Mouse (Mus musculus): ENCODE results near the gene Lgr4. TPM values are rescaled to one million over a fixed set of nuclear protein-coding genes. Genes with fewer than 3 reads are reported as not detected.

The Lgr4 gene
- polyA plus RNA-seq, 1 experiment from 2014 or later: 15.1 TPM

GRCm38 (mm10) chr2:109891031-109891430 is 26.4 kb upstream of the Lgr4 start:
- 0% methylated on average over 24 of the region's 34 CpGs for WGBS
- Histone ChIP-seq H3K4me2 (ENCODE audit: low read depth, severe bottlenecking) (peak overlapping the region; percentile 49), H3K27ac (replicated peaks; ENCODE audit: low read depth, low read length) (peak overlapping the region; percentile 63), H3K9ac (ENCODE audit: low read length) (peak overlapping the region; percentile 91), H3K36me3 (ENCODE audit: control insufficient read depth, insufficient read depth, low read length) (0 out of 2 replicates have a peak, but pooled peaks cover 4% of the 10 kb centered on the region), H3K4me1 (ENCODE audit: control insufficient read depth, insufficient read depth, low read length) (peaks cover 5% of the 10 kb centered on the region; the same call in 1 of the 2 replicates), H3K9me3 (ENCODE audit: control insufficient read depth, low read length) (no peaks in the 10 kb centered on the region), H3K27me3 (ENCODE audit: control insufficient read depth, insufficient read depth, low read length) (no peaks in the 10 kb centered on the region), H3K4me3 (ENCODE audit: low read depth, low read length) (peak overlapping the region; percentile 86)
- ATAC-seq (ENCODE audit: insufficient number of reproducible peaks, low FRiP score, low TSS enrichment, low read depth) (peak; percentile 78), DNase-seq (ENCODE audit: low spot score) (no peak)

GRCm38 (mm10) chr2:109891471-109891870 is 26.0 kb upstream of the Lgr4 start:
- H3K27me3 ChIP-seq (ENCODE audit: control insufficient read depth, insufficient read depth, low read length): no peaks in the 10 kb centered on the region
- WGBS: 50% methylated on average over 4 of the region's 4 CpGs
- H3K36me3 ChIP-seq (ENCODE audit: control insufficient read depth, insufficient read depth, low read length): peaks cover 4% of the 10 kb centered on the region; the same call in 1 of the 2 replicates

GRCm38 (mm10) chr2:109896311-109896710 is 21.1 kb upstream of the Lgr4 start:
- H3K27me3 ChIP-seq (ENCODE audit: control insufficient read depth, insufficient read depth, low read length): no peaks in the 10 kb centered on the region
- no peak overlapping the region for H3K4me3 ChIP-seq (ENCODE audit: low read depth, low read length)
- peaks cover 5% of the 10 kb centered on the region; the same call in 1 of the 2 replicates for H3K4me1 ChIP-seq (ENCODE audit: control insufficient read depth, insufficient read depth, low read length)
- no peaks in the 10 kb centered on the region for H3K9me3 ChIP-seq (ENCODE audit: control insufficient read depth, low read length)
- WGBS: 89% methylated on average over 7 of the region's 7 CpGs
- H3K27ac ChIP-seq (replicated peaks; ENCODE audit: low read depth, low read length): no peak overlapping the region
- H3K9ac ChIP-seq (ENCODE audit: low read length): no peak overlapping the region
- ATAC-seq (ENCODE audit: insufficient number of reproducible peaks, low FRiP score, low TSS enrichment, low read depth) (no peak), DNase-seq (ENCODE audit: low spot score) (no peak)
- H3K36me3 ChIP-seq (ENCODE audit: control insufficient read depth, insufficient read depth, low read length): peaks cover 10% of the 10 kb centered on the region; the same call in 1 of the 2 replicates
- H3K4me2 ChIP-seq (ENCODE audit: low read depth, severe bottlenecking): no peak overlapping the region

More at GRCm38 (mm10) chr2:109891471-109891870, 26.0 kb upstream of the Lgr4 start:
- peak overlapping the region; percentile 91 for H3K9ac ChIP-seq (ENCODE audit: low read length)
- peak overlapping the region; percentile 49 for H3K4me2 ChIP-seq (ENCODE audit: low read depth, severe bottlenecking)
- no peaks in the 10 kb centered on the region for H3K9me3 ChIP-seq (ENCODE audit: control insufficient read depth, low read length)
- ATAC-seq (ENCODE audit: insufficient number of reproducible peaks, low FRiP score, low TSS enrichment, low read depth): no peak
- peaks cover 5% of the 10 kb centered on the region; the same call in 1 of the 2 replicates for H3K4me1 ChIP-seq (ENCODE audit: control insufficient read depth, insufficient read depth, low read length)
- peak overlapping the region; percentile 86 for H3K4me3 ChIP-seq (ENCODE audit: low read depth, low read length)
- DNase-seq (ENCODE audit: low spot score): no peak
- H3K27ac ChIP-seq (replicated peaks; ENCODE audit: low read depth, low read length): no peak overlapping the region

- DNase-seq (ENCODE audit: low spot score) (no peak), ATAC-seq (ENCODE audit: insufficient number of reproducible peaks, low FRiP score, low TSS enrichment, low read depth) (no peak)
- Histone ChIP-seq H3K27ac (replicated peaks; ENCODE audit: low read depth, low read length) (no peak overlapping the region), H3K36me3 (ENCODE audit: control insufficient read depth, insufficient read depth, low read length) (peaks cover 2% of the 10 kb centered on the region; the same call in 1 of the 2 replicates), H3K9ac (ENCODE audit: low read length) (no peak overlapping the region), H3K4me3 (ENCODE audit: low read depth, low read length) (no peak overlapping the region), H3K4me1 (ENCODE audit: control insufficient read depth, insufficient read depth, low read length) (no peaks in the 10 kb centered on the region), H3K4me2 (ENCODE audit: low read depth, severe bottlenecking) (no peak overlapping the region), H3K9me3 (ENCODE audit: control insufficient read depth, low read length) (no peaks in the 10 kb centered on the region), H3K27me3 (ENCODE audit: control insufficient read depth, insufficient read depth, low read length) (no peaks in the 10 kb centered on the region)
- WGBS: 75% methylated on average over 7 of the region's 7 CpGs
These were observed 14.6 kb upstream of the Lgr4 start for GRCm38 (mm10) chr2:109902869-109903268.

GRCm38 (mm10) chr2:109904171-109904821 is 13.2 kb upstream of the Lgr4 start:
- DNase-seq (ENCODE audit: low spot score) (peak; percentile 92), ATAC-seq (ENCODE audit: insufficient number of reproducible peaks, low FRiP score, low TSS enrichment, low read depth) (peak; percentile 55; the same call in 1 of the 2 replicates)
- WGBS: under 1% methylated on average over 7 of the region's 7 CpGs
- Histone ChIP-seq H3K36me3 (ENCODE audit: control insufficient read depth, insufficient read depth, low read length) (peaks cover 2% of the 10 kb centered on the region; the same call in 1 of the 2 replicates), H3K4me3 (ENCODE audit: low read depth, low read length) (no peak overlapping the region), H3K27ac (replicated peaks; ENCODE audit: low read depth, low read length) (no peak overlapping the region), H3K9ac (ENCODE audit: low read length) (no peak overlapping the region), H3K27me3 (ENCODE audit: control insufficient read depth, insufficient read depth, low read length) (no peaks in the 10 kb centered on the region), H3K4me1 (ENCODE audit: control insufficient read depth, insufficient read depth, low read length) (no peaks in the 10 kb centered on the region), H3K4me2 (ENCODE audit: low read depth, severe bottlenecking) (no peak overlapping the region), H3K9me3 (ENCODE audit: control insufficient read depth, low read length) (no peaks in the 10 kb centered on the region)

GRCm38 (mm10) chr2:109909122-109909521 is 8.3 kb upstream of the Lgr4 start:
- ATAC-seq (ENCODE audit: insufficient number of reproducible peaks, low FRiP score, low TSS enrichment, low read depth) (no peak), DNase-seq (ENCODE audit: low spot score) (no peak)
- no peaks in the 10 kb centered on the region for H3K27me3 ChIP-seq (ENCODE audit: control insufficient read depth, insufficient read depth, low read length)
- H3K9ac ChIP-seq (ENCODE audit: low read length): no peak overlapping the region
- H3K36me3 ChIP-seq (ENCODE audit: control insufficient read depth, insufficient read depth, low read length): no peaks in the 10 kb centered on the region
- no peak overlapping the region for H3K27ac ChIP-seq (replicated peaks; ENCODE audit: low read depth, low read length)
- H3K9me3 ChIP-seq (ENCODE audit: control insufficient read depth, low read length): no peaks in the 10 kb centered on the region
- 75% methylated on average over 2 of the region's 2 CpGs for WGBS
- no peak overlapping the region for H3K4me2 ChIP-seq (ENCODE audit: low read depth, severe bottlenecking)
- H3K4me3 ChIP-seq (ENCODE audit: low read depth, low read length): no peak overlapping the region
- H3K4me1 ChIP-seq (ENCODE audit: control insufficient read depth, insufficient read depth, low read length): no peaks in the 10 kb centered on the region

- whole genome bisulfite sequencing: 93% methylated on average over 8 of the region's 8 CpGs
- no peaks in the 10 kb centered on the region for H3K27me3 ChIP-seq (ENCODE audit: control insufficient read depth, insufficient read depth, low read length)
These were observed 5.2 kb upstream of the Lgr4 start for GRCm38 (mm10) chr2:109912216-109912615.

GRCm38 (mm10) chr2:109912766-109913165 is 4.7 kb upstream of the Lgr4 start:
- Histone ChIP-seq H3K9ac (ENCODE audit: low read length) (no peak overlapping the region), H3K27me3 (ENCODE audit: control insufficient read depth, insufficient read depth, low read length) (no peaks in the 10 kb centered on the region), H3K4me1 (ENCODE audit: control insufficient read depth, insufficient read depth, low read length) (no peaks in the 10 kb centered on the region), H3K9me3 (ENCODE audit: control insufficient read depth, low read length) (no peaks in the 10 kb centered on the region), H3K36me3 (ENCODE audit: control insufficient read depth, insufficient read depth, low read length) (no peaks in the 10 kb centered on the region), H3K27ac (replicated peaks; ENCODE audit: low read depth, low read length) (no peak overlapping the region), H3K4me2 (ENCODE audit: low read depth, severe bottlenecking) (no peak overlapping the region), H3K4me3 (ENCODE audit: low read depth, low read length) (no peak overlapping the region)
- 84% methylated on average over 12 of the region's 12 CpGs for WGBS
- ATAC-seq (ENCODE audit: insufficient number of reproducible peaks, low FRiP score, low TSS enrichment, low read depth) (no peak), DNase-seq (ENCODE audit: low spot score) (no peak)

More at GRCm38 (mm10) chr2:109912216-109912615, 5.2 kb upstream of the Lgr4 start:
- Histone ChIP-seq H3K9ac (ENCODE audit: low read length) (no peak overlapping the region), H3K27ac (replicated peaks; ENCODE audit: low read depth, low read length) (no peak overlapping the region), H3K9me3 (ENCODE audit: control insufficient read depth, low read length) (no peaks in the 10 kb centered on the region), H3K4me2 (ENCODE audit: low read depth, severe bottlenecking) (no peak overlapping the region), H3K36me3 (ENCODE audit: control insufficient read depth, insufficient read depth, low read length) (no peaks in the 10 kb centered on the region), H3K4me3 (ENCODE audit: low read depth, low read length) (no peak overlapping the region), H3K4me1 (ENCODE audit: control insufficient read depth, insufficient read depth, low read length) (no peaks in the 10 kb centered on the region)
- DNase-seq (ENCODE audit: low spot score) (no peak), ATAC-seq (ENCODE audit: insufficient number of reproducible peaks, low FRiP score, low TSS enrichment, low read depth) (no peak)
